Mouse (Mus musculus) megakaryocyte, embryonic 14.5 days (primary cell): ENCODE measurements around the gene Adcyap1r1.

Experiments used
- FLI1 ChIP-seq: IDR thresholded peaks from 2 replicates; pipeline ENCODE4 v1.6.1; 2012; ENCODE audit warnings: low read length, inconsistent platforms, mixed read lengths
- GATA1 ChIP-seq: IDR thresholded peaks from 3 replicates; pipeline ENCODE4 v1.6.1; 2012; ENCODE audit warnings: mixed read lengths, low read length, inconsistent platforms, borderline replicate concordance

DNA sequence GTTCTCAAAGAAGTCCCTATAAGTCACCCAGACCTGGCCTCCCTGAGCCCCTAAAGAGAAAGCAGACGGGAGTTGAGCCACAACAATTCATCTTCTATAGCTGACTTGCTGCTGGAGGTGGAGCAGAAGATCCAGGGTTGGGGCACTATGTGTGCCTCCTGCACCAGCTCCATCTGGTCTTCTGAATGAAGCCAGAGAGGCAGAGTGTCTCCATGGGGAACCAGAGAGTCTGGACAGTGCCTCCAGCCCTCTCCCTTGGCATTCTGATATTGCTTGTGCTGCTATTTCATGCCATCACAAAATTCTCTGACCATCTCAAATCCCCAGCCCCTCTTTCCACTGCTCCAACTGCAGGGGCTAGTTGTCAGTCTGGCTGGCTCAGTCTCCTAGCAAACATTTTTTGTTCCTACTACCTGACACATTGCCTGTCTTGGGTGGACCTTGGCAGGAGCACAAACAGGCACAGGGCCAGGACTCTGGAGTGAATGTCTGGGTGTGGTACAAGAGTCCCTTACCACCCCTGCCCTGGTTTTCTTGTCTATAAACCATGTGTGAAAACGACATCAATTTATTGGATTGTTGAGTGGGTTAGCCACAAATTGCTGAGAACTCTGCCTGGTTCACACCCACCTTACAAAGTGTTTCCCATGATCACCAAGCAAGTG is 32.9 kb upstream of the Adcyap1r1 start:
- no peak for TF ChIP-seq FLI1
- no peak for TF ChIP-seq GATA1
